Mouse (Mus musculus) lung, embryonic 14.5 days (tissue): Measurements from ENCODE around the gene Coq3. TPM values are rescaled to one million over a fixed set of nuclear protein-coding genes. Genes with fewer than 3 reads are reported as not detected.
A peak's percentile ranks its signal among the peaks of the same experiment; 100 is the strongest.

Experiments used
- ATAC-seq: fragments of 200-750 bp; cut with Nextera tagmentation; 2 replicates; pipeline ENCODE4 v1.8.0; 2017; ENCODE audit warnings: mild to moderate bottlenecking, moderate TSS enrichment, moderate library complexity; ENCODE audit not compliant: insufficient read depth
- DNase-seq: peaks from one replicate; pipeline ENCODE4 v3.0.0-alpha.2; 2015
- H3K27ac ChIP-seq: fragments of 300-500 bp; sonication (generic); 2 replicates; pipeline ENCODE4 v1.5.1; 2014; ENCODE audit warnings: low read depth, mild to moderate bottlenecking, moderate library complexity
- H3K27me3 ChIP-seq: fragments of 300-500 bp; sonication (generic); 2 replicates; pipeline ENCODE4 v1.6.1; 2014; ENCODE audit warnings: low read length, control low read depth; ENCODE audit not compliant: insufficient read depth
- H3K36me3 ChIP-seq: fragments of 300-500 bp; sonication (generic); 2 replicates; pipeline ENCODE4 v1.6.1; 2014; ENCODE audit warnings: control low read depth; ENCODE audit not compliant: insufficient read depth
- H3K4me1 ChIP-seq: fragments of 300-500 bp; sonication (generic); 2 replicates; pipeline ENCODE4 v1.6.1; 2014; ENCODE audit warnings: antibody characterized with exemption, control low read depth; ENCODE audit not compliant: insufficient read depth
- H3K4me2 ChIP-seq: fragments of 300-500 bp; sonication (generic); 2 replicates; pipeline ENCODE4 v1.6.1; 2014; ENCODE audit warnings: mild to moderate bottlenecking
- H3K4me3 ChIP-seq: fragments of 300-500 bp; sonication (generic); 2 replicates; pipeline ENCODE4 v1.5.1; 2014; ENCODE audit warnings: low read depth, low read length
- H3K9ac ChIP-seq: fragments of 300-500 bp; sonication (generic); 2 replicates; pipeline ENCODE4 v1.6.1; 2014
- H3K9me3 ChIP-seq: fragments of 300-500 bp; sonication (generic); 2 replicates; pipeline ENCODE4 v1.6.1; 2016; ENCODE audit warnings: low read depth, low read length, control low read depth
- CTCF ChIP-seq: IDR thresholded peaks from 2 replicates; pipeline ENCODE4 v1.5.1; 2016; ENCODE audit warnings: antibody characterized with exemption, low read depth
- WGBS: fragments of 180-500 bp; shearing (Covaris S2); extraction: QIAGEN DNeasy Blood & Tissue Kit; methylation state at CpG from one replicate; pipeline ENCODE4 v1.1.7; 2014; 5-methylcytosine and 5-hydroxymethylcytosine counted together
- polyA plus RNA-seq: library from polyadenylated mRNA; unstranded; fragments of >200 nt; fragmentation: Nextera tagmentation; extraction: Ambion mirVana; gene quantifications from 2 replicates; pipeline ENCODE4 v1.2.1, GENCODE M21; 2014

Gene Coq3
- polyA plus RNA-seq, 1 experiment from 2014 or later = 17.0 TPM

GRCm38 (mm10) chr4:21882806-21883205 lies 3.3 kb downstream of the Coq3 start:
- Histone ChIP-seq H3K4me3 (no peak overlapping the region), H3K27me3 (no peaks in the 10 kb centered on the region), H3K36me3 (no peaks in the 10 kb centered on the region), H3K4me1 (0 out of 2 replicates have a peak, but pooled peaks cover 3% of the 10 kb centered on the region), H3K4me2 (no peak overlapping the region), H3K9ac (no peak overlapping the region), H3K27ac (no peak overlapping the region), H3K9me3 (no peaks in the 10 kb centered on the region)
- no peak for TF ChIP-seq CTCF
- no peak for DNase-seq
- WGBS = 84% methylated on average over 6 of the region's 6 CpGs
- no peak for ATAC-seq

- Histone ChIP-seq H3K9me3 (no peaks in the 10 kb centered on the region), H3K27me3 (no peaks in the 10 kb centered on the region), H3K4me2 (no peak overlapping the region), H3K27ac (no peak overlapping the region), H3K4me1 (no peaks in the 10 kb centered on the region), H3K36me3 (no peaks in the 10 kb centered on the region), H3K9ac (no peak overlapping the region), H3K4me3 (no peak overlapping the region)
- TF ChIP-seq CTCF = no peak
- ATAC-seq (no peak), DNase-seq (no peak)
- WGBS = 81% methylated on average over 8 of the region's 8 CpGs
Measured at GRCm38 (mm10) chr4:21885831-21886230, 6.4 kb downstream of the Coq3 start.

- ATAC-seq (peak; percentile 92), DNase-seq (peak; percentile 73)
- WGBS = 1% methylated on average over 74 of the region's 83 CpGs
- peak within 1 kb of the TSS; percentile 78 for H3K27ac ChIP-seq
- peak within 1 kb of the TSS; percentile 90 for H3K9ac ChIP-seq
- H3K36me3 ChIP-seq = no peaks in the 10 kb centered on the region
- H3K4me2 ChIP-seq = peak within 1 kb of the TSS; percentile 76
- no peaks in the 10 kb centered on the region for H3K27me3 ChIP-seq
- H3K4me3 ChIP-seq = peak within 1 kb of the TSS; percentile 73
- H3K4me1 ChIP-seq = peaks cover 6% of the 10 kb centered on the region; the same call in 1 of the 2 replicates
- H3K9me3 ChIP-seq = no peaks in the 10 kb centered on the region
- TF ChIP-seq CTCF = no peak
Measured at GRCm38 (mm10) chr4:21930971-21931771, 51.7 kb downstream of the Coq3 start, which contains the start of gene Faxc. Faxc (plus strand) TSS chr4:21931329.

GRCm38 (mm10) chr4:21931772-21932630 lies 52.5 kb downstream of the Coq3 start:
- Histone ChIP-seq H3K4me1 (peaks cover 6% of the 10 kb centered on the region; the same call in 1 of the 2 replicates), H3K4me3 (peak overlapping the region; percentile 73), H3K9me3 (no peaks in the 10 kb centered on the region), H3K36me3 (no peaks in the 10 kb centered on the region), H3K4me2 (peak overlapping the region; percentile 76), H3K27ac (peak overlapping the region; percentile 78), H3K27me3 (no peaks in the 10 kb centered on the region), H3K9ac (peak overlapping the region; percentile 90)
- peak; percentile 58 for ATAC-seq
- peak; percentile 50 for DNase-seq
- 8% methylated on average over 23 of the region's 23 CpGs for WGBS
- no peak for TF ChIP-seq CTCF

- Histone ChIP-seq H3K4me1 (peaks cover 6% of the 10 kb centered on the region; the same call in 1 of the 2 replicates), H3K9ac (no peak overlapping the region), H3K4me3 (no peak overlapping the region), H3K4me2 (no peak overlapping the region), H3K27me3 (no peaks in the 10 kb centered on the region), H3K9me3 (no peaks in the 10 kb centered on the region), H3K27ac (no peak overlapping the region), H3K36me3 (no peaks in the 10 kb centered on the region)
- WGBS = 95% methylated on average over 2 of the region's 2 CpGs
- TF ChIP-seq CTCF = no peak
- no peak for DNase-seq
- no peak for ATAC-seq
Measured at GRCm38 (mm10) chr4:21935378-21935777, 55.9 kb downstream of the Coq3 start.

- ATAC-seq = no peak
- no peak overlapping the region for H3K4me2 ChIP-seq
- no peak overlapping the region for H3K27ac ChIP-seq
- no peak for TF ChIP-seq CTCF
- H3K9me3 ChIP-seq = no peaks in the 10 kb centered on the region
- no peak for DNase-seq
- H3K36me3 ChIP-seq = no peaks in the 10 kb centered on the region
- no peak overlapping the region for H3K9ac ChIP-seq
- H3K4me1 ChIP-seq = peaks cover 6% of the 10 kb centered on the region; the same call in 1 of the 2 replicates
- H3K27me3 ChIP-seq = no peaks in the 10 kb centered on the region
- no peak overlapping the region for H3K4me3 ChIP-seq
- WGBS = 88% methylated on average over 9 of the region's 9 CpGs
Measured at GRCm38 (mm10) chr4:21936424-21936823, 57.0 kb downstream of the Coq3 start.

- Histone ChIP-seq H3K4me3 (no peak overlapping the region), H3K36me3 (no peaks in the 10 kb centered on the region), H3K9ac (no peak overlapping the region), H3K27me3 (no peaks in the 10 kb centered on the region), H3K4me2 (no peak overlapping the region), H3K4me1 (no peaks in the 10 kb centered on the region), H3K27ac (no peak overlapping the region), H3K9me3 (no peaks in the 10 kb centered on the region)
- DNase-seq (no peak), ATAC-seq (no peak)
- WGBS = 85% methylated on average over 8 of the region's 8 CpGs
- no peak for TF ChIP-seq CTCF
Measured at GRCm38 (mm10) chr4:21937890-21938289, 58.4 kb downstream of the Coq3 start.
